Mouse (Mus musculus): Measurements from ENCODE around the gene Edc4. TPM values are rescaled to one million over a fixed set of nuclear protein-coding genes. Genes with fewer than 3 reads are reported as not detected.

Gene Edc4
- total RNA-seq, 2 experiments from 2014 or later = 30.9 to 32.5 TPM

DNA sequence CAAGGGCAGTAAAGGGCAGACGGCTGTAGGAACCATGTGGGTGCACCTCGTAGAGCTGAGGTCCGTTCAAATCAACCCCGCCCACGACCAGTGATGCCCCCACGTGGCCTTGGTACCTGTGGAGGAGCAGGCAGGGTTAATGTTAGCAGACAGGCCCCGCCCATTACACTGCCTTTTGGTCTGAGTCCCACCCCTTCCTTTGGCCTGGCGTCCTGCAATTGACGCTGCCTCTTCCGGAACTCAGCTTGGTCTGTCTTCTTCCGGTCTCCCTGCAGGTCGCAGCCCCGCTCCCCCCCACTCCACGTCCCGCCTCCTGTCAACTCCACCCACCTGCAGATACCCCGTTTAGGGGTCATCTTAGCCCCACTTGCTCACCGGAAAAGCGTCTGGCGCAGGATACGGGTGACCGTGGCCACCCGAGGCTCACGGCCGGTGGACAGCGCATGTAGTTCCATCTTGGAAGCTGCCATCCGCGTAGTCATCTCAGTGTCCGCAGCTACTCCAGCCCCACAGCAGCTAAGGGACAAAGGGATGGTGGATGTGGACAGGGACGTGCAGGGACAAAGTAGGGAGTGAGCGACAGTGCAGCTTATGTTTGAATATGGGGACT, 56.3 kb downstream of the Edc4 start:
- intact Hi-C loops (cut with DNase I) = loop anchor here (2.0 kb wide), 1 partner anchor 28 kb away; no protein-coding TSS in a partner anchor
- peak; percentile 93 for DNase-seq

DNA sequence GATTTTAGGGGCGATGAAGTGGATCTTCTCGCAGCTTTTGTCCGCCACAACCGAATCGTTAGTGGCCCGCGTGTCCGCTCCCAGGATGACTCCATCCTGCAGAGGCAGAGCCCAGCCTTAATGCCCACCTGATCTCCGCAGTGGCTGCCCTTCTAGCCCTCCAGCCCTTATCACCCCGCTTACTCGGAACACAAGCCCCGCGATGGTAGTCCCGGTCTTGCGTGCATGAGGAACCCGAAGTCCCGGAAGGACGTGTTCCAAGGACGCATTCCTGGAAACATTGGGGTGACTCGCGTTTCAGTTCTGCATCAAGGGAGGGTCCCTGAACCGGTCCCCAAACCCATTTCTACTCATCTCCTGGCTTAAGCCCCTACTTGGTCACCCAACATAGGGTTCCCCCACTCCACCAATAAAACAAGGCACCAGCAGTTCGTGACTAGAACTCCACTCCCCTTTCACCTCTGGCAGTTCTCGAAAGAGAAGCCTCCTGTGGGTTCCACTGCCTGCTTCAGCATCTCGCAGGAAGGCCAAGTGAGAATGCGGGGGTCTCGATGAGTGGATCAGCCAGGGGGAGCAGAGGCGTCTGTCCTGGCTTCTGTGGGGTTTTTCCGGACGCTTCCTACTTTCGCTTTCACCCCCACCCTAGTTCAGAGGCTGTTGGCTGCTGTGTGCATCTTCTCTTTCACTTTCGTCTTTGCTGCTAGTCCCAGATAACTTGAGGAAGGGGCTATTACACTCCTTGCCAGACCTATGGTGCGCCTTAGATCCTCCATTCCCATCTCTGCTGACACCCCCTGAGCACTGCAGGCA, 57.0 kb downstream of the Edc4 start:
- peak; percentile 64 to 74 for DNase-seq
- intact Hi-C loops (cut with DNase I) = loop anchor here (2.0 kb wide), 1 partner anchor 27 kb away; no protein-coding TSS in a partner anchor

DNA sequence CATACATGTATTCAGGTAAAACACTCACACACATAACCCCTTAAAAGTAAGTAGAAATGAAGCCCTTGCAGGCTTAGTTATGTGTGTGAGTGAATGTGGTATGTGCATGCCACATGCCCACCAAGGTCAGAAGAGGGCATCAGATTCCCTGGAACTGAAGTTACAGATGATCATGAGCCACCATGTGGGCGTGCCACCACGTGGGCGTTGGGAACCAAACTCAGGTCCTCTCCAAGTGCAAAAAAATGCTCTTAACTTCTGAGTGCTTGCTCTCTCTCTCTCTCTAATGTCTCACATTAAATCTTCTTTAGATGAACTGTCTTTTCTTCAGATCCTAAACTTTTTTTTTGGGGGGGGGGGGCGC, 57.6 kb downstream of the Edc4 start, which contains the start of gene Psmb10:
Gene Psmb10, minus strand, starts transcription at position 139 of the 364 bp plus-strand sequence.
- DNase-seq = peak; percentile 61 to 66
- intact Hi-C loops (cut with DNase I) = no loop called here

DNA sequence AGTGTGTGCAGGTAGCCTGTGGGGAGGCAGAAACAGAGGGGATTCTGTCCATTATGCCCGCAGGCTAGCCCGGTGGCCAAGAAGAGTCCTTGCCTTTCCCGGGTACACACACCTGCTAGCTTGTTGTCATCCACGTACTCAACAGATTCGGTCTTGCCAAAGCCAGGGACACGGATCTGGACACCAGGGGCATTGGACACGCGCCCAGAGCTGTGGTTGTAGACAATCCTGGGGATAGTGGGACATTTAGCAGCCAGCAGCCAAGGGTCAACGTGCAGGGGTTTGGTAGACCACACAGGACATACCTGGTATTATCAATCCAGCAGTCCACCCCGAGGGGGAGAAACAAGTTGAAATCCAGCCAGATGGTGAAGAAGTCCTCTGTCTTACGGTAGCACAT, 61.3 kb downstream of the Edc4 start:
- intact Hi-C loops (cut with DNase I) = no loop called here
- no peak for DNase-seq

DNA sequence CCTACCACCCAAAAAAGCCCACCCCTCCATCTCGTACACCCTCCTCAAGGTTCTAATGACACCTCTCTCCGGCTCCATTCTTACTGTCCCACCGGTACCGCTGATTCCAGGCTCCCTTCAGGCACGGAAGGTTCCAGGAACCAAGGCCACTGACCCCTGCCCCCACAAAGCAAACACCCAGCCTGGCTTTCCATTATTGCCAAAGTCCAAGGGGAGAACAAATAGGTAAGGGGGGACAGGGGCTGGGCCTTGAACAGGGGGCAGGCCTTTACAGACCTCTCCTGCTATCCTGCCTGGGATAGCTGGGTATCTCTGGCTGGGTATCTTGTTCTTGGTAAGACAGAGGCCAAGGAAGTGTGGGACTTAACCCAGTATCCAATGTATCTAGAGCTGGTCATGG, 61.9 kb downstream of the Edc4 start:
- intact Hi-C loops (cut with DNase I) = no loop called here
- no peak for DNase-seq

DNA sequence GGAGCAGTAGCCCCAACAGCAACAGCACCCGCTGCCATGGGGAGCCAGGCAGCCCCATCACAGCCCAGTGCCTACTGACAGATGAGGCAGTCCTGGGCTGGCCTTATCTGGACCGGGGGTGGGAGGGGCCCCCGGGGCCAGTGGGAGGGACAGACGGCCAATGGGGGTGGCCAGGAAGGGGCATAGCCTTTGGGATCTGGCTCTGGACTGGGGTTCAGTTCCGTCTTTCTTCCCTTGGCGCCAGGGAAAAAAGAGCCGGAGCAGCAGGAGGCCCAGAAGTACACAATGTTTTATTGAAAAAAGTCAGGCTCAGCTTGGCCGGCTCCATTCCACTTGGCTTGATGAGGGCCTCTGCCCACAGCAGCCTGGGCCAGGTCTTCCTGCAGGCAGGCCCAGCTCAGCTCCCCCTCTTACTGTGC, 62.6 kb downstream of the Edc4 start, which contains the start of gene Lcat:
Gene Lcat, minus strand, starts transcription at position 62 of the 419 bp plus-strand sequence.
- DNase-seq = no peak

More for the DNA sequence above, 62.6 kb downstream of the Edc4 start, which contains the start of gene Lcat:
- intact Hi-C loops (cut with DNase I) = no loop called here

Other genes with a start within 250 kb of the Edc4 start
- gene Ctcf, start 244.3 kb upstream of the Edc4 start, total RNA-seq (2021) = 10 to 100 TPM; 46.6 to 56.6 TPM
- gene Agrp, start 243.5 kb upstream of the Edc4 start, total RNA-seq (2021) = not detected
- under 1 TPM; 0.62 to 0.93 TPM for gene Carmil2, start 194.6 kb upstream of the Edc4 start, total RNA-seq (2021)
- 10 to 100 TPM; 20.8 to 21.2 TPM for gene Acd, start 179.8 kb upstream of the Edc4 start, total RNA-seq (2021)
- 1 to 10 TPM; 7.1 to 9.1 TPM for gene Pard6a, start 179.7 kb upstream of the Edc4 start, total RNA-seq (2021)
- not detected for gene 4933405L10Rik, start 173.2 kb upstream of the Edc4 start, total RNA-seq (2021)
- 1 to 10 TPM; 2.9 to 3.5 TPM for gene Enkd1, start 172.7 kb upstream of the Edc4 start, total RNA-seq (2021)
- gene Gfod2, start 122.2 kb upstream of the Edc4 start, total RNA-seq (2021) = 1 to 10 TPM; 4.6 to 9.9 TPM
- gene Ranbp10, start 53.5 kb upstream of the Edc4 start, total RNA-seq (2021) = 10 to 100 TPM; 24.2 to 24.5 TPM
- gene Tsnaxip1, start 53.1 kb upstream of the Edc4 start, total RNA-seq (2021) = not detected
- 1 to 10 TPM; 8.4 to 8.5 TPM for gene Cenpt, start 27.6 kb upstream of the Edc4 start, total RNA-seq (2021)
- 10 to 100 TPM; 27.5 to 31.9 TPM for gene Thap11, start 25.7 kb upstream of the Edc4 start, total RNA-seq (2021)
- gene Nutf2, start 20.3 kb upstream of the Edc4 start, total RNA-seq (2021) = 10 to 100 TPM; 41.9 to 46.2 TPM
- gene Nrn1l, start 12.7 kb downstream of the Edc4 start, total RNA-seq (2021) = not detected
- 10 to 100 TPM; 20.9 to 22.5 TPM for gene Pskh1, start 19.6 kb downstream of the Edc4 start, total RNA-seq (2021)
- gene Ctrl, start 53.0 kb downstream of the Edc4 start, total RNA-seq (2021) = under 1 TPM; 0.35 to 0.48 TPM
- gene Psmb10, start 57.6 kb downstream of the Edc4 start, total RNA-seq (2021) = 10 to 100 TPM; 81.1 to 88.5 TPM
- gene Lcat, start 62.5 kb downstream of the Edc4 start, total RNA-seq (2021) = under 1 TPM; 0.64 to 0.77 TPM
- 10 to 100 TPM; 59.1 to 70.0 TPM for gene Slc12a4, start 85.2 kb downstream of the Edc4 start, total RNA-seq (2021)
- gene Dpep3, start 98.5 kb downstream of the Edc4 start, total RNA-seq (2021) = not detected
- 1 to 10 TPM; 8.4 to 8.5 TPM for gene Dus2, start 110.5 kb downstream of the Edc4 start, total RNA-seq (2021)
- gene Dpep2nb, start 125.1 kb downstream of the Edc4 start, total RNA-seq (2021) = not detected
- 10 to 100 TPM in 1 of 2 experiments, 1 to 10 TPM in 1; 9.5 to 10.5 TPM for gene Ddx28, start 131.0 kb downstream of the Edc4 start, total RNA-seq (2021)
- gene Nfatc3, start 178.0 kb downstream of the Edc4 start, total RNA-seq (2021) = 10 to 100 TPM; 26.5 to 27.3 TPM